Mouse (Mus musculus): ENCODE results near the gene Mb.
A peak's percentile ranks its signal among the peaks of the same experiment; 100 is the strongest.

Mb gene

GRCm38 (mm10) chr15:77050570-77050969, at the start of gene Mb:
Mb (minus strand) TSS chr15:77050670.
- DNase-seq (ENCODE audit: low read depth, low spot score), result no peak

GRCm38 (mm10) chr15:77099756-77100155, 49.3 kb upstream of the Mb start:
- no peak for DNase-seq (ENCODE audit: low read depth, low spot score)

- DNase-seq (ENCODE audit: low read depth, low spot score), result no peak
These were observed 46.9 kb upstream of the Mb start for GRCm38 (mm10) chr15:77097358-77097757.

- no peak for DNase-seq (ENCODE audit: low read depth, low spot score)
These were observed 44.7 kb upstream of the Mb start for GRCm38 (mm10) chr15:77095216-77095615.

GRCm38 (mm10) chr15:77094431-77094830, 44.0 kb upstream of the Mb start:
- DNase-seq (ENCODE audit: low read depth, low spot score), result no peak

- no peak for DNase-seq (ENCODE audit: low read depth, low spot score)
These were observed 40.9 kb upstream of the Mb start for GRCm38 (mm10) chr15:77091394-77091793.

GRCm38 (mm10) chr15:77090531-77090930, 40.1 kb upstream of the Mb start:
- no peak for DNase-seq (ENCODE audit: low read depth, low spot score)

GRCm38 (mm10) chr15:77089249-77089648, 38.8 kb upstream of the Mb start:
- no peak for DNase-seq (ENCODE audit: low read depth, low spot score)

- no peak for DNase-seq (ENCODE audit: low read depth, low spot score)
These were observed 36.0 kb upstream of the Mb start for GRCm38 (mm10) chr15:77086488-77086887.

- no peak for DNase-seq (ENCODE audit: low read depth, low spot score)
These were observed 35.3 kb upstream of the Mb start for GRCm38 (mm10) chr15:77085818-77086217.

GRCm38 (mm10) chr15:77081454-77081853, 31.0 kb upstream of the Mb start:
- DNase-seq (ENCODE audit: low read depth, low spot score), result no peak

- DNase-seq (ENCODE audit: low read depth, low spot score), result peak; percentile 86
These were observed 30.3 kb upstream of the Mb start for GRCm38 (mm10) chr15:77080684-77081254.

- DNase-seq (ENCODE audit: low read depth, low spot score), result peak; percentile 39
These were observed 29.5 kb upstream of the Mb start for GRCm38 (mm10) chr15:77079890-77080361.

GRCm38 (mm10) chr15:77079256-77079822, 28.9 kb upstream of the Mb start:
- DNase-seq (ENCODE audit: low read depth, low spot score), result peak; percentile 51

GRCm38 (mm10) chr15:77078786-77079185, 28.3 kb upstream of the Mb start:
- DNase-seq (ENCODE audit: low read depth, low spot score), result peak; percentile 47

GRCm38 (mm10) chr15:77077906-77078305, 27.4 kb upstream of the Mb start:
- DNase-seq (ENCODE audit: low read depth, low spot score), result no peak

- DNase-seq (ENCODE audit: low read depth, low spot score), result no peak
These were observed 26.1 kb upstream of the Mb start for GRCm38 (mm10) chr15:77076523-77076922.

GRCm38 (mm10) chr15:77072556-77073163, 22.2 kb upstream of the Mb start:
- no peak for DNase-seq (ENCODE audit: low read depth, low spot score)

- peak; percentile 82 for DNase-seq (ENCODE audit: low read depth, low spot score)
These were observed 21.0 kb upstream of the Mb start for GRCm38 (mm10) chr15:77071501-77071900.

- DNase-seq (ENCODE audit: low read depth, low spot score), result no peak
These were observed 20.3 kb upstream of the Mb start for GRCm38 (mm10) chr15:77070745-77071268.

GRCm38 (mm10) chr15:77069019-77069418, 18.5 kb upstream of the Mb start:
- DNase-seq (ENCODE audit: low read depth, low spot score), result no peak

- DNase-seq (ENCODE audit: low read depth, low spot score), result no peak
These were observed 18.0 kb upstream of the Mb start for GRCm38 (mm10) chr15:77068439-77068861.

- DNase-seq (ENCODE audit: low read depth, low spot score), result no peak
These were observed 15.8 kb upstream of the Mb start for GRCm38 (mm10) chr15:77066233-77066632.
